ENCODE assay signal across 17 mouse cellular contexts in genomic region chr6:100878546-100878945, GRCm38 (mm10).
"Had no signal": no experiment of that assay in that cellular context is flagged by ENCODE, and none has a peak within 500 bp of the region (broad histone marks: within the 10 kb centered on the region; RNA-seq: fewer than 3 reads in every experiment).

No protein-coding gene starts in this region.

- H3K36me3 ChIP-seq: neural tube, embryonic 12.5 days; neural tube, embryonic 13.5 days; neural tube, embryonic 15.5 days; stomach, embryonic 15.5 days had no signal

- H3K4me1 ChIP-seq: neural tube, embryonic 12.5 days; stomach, embryonic 15.5 days had no signal

- H3K9me3 ChIP-seq: neural tube, embryonic 13.5 days; neural tube, embryonic 15.5 days; stomach, embryonic 15.5 days had no signal

- DNase-seq: retina, postnatal 1 day; right cerebral cortex, adult 18-20 months; right cerebral cortex, postnatal 14 days; right cerebral cortex, postnatal 25 days; right cerebral cortex, postnatal 4 days; spleen, adult 18-20 months; thymus, adult 18-20 months; thymus, adult 2 months; thymus, postnatal 14 days; thymus, postnatal 25 days; thymus, postnatal 36 days; thymus, postnatal 4 days had no signal

- H3K4me3 ChIP-seq: neural tube, embryonic 12.5 days; neural tube, embryonic 13.5 days; neural tube, embryonic 15.5 days; stomach, embryonic 15.5 days had no signal

- H3K4me2 ChIP-seq: neural tube, embryonic 12.5 days; neural tube, embryonic 13.5 days; neural tube, embryonic 15.5 days; stomach, embryonic 15.5 days had no signal

- H3K27ac ChIP-seq: neural tube, embryonic 12.5 days; neural tube, embryonic 13.5 days; neural tube, embryonic 15.5 days; stomach, embryonic 15.5 days; stomach, postnatal 0 days had no signal

- H3K9ac ChIP-seq: neural tube, embryonic 12.5 days; neural tube, embryonic 13.5 days; neural tube, embryonic 15.5 days; stomach, embryonic 15.5 days had no signal
